Mouse (Mus musculus) small intestine, adult 2 months (tissue): ENCODE results near the gene Cep78.

Experiments used
- CTCF ChIP-seq: fragments of 200-500 bp; IDR thresholded peaks from 2 replicates; pipeline ENCODE4 v1.5.1; 2012; ENCODE audit warnings: low read depth, mild to moderate bottlenecking, control low read depth, inconsistent platforms, low read length, moderate library complexity, mixed read lengths; ENCODE audit not compliant: insufficient replicate concordance, insufficient read length; ENCODE audit errors: extremely low read depth
- POLR2A ChIP-seq: fragments of 200-500 bp; IDR thresholded peaks from 2 replicates; pipeline ENCODE4 v1.6.1; 2012; ENCODE audit warnings: low read depth, mild to moderate bottlenecking, control low read depth, inconsistent platforms, low read length, moderate library complexity

DNA sequence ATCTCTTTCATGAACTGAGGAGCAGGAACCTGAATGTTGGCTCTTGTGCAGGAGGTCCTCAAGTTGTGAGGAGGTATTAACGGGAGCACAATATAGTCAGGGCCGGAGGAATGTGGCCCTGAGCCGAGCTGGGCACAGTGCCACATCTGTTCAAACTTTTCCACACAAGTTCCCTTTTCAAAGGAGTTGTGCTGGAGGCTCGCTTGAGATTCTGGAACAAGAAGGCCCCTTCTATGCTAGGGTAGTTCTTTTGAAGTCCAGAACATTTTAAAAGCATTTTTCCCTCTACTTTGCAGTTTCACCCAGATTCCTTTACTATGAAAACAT lies 59.1 kb downstream of the Cep78 start:
- TF ChIP-seq POLR2A (no peak), CTCF (no peak)
